19 mouse cellular contexts compared by ENCODE assay signal in the genomic region with DNA sequence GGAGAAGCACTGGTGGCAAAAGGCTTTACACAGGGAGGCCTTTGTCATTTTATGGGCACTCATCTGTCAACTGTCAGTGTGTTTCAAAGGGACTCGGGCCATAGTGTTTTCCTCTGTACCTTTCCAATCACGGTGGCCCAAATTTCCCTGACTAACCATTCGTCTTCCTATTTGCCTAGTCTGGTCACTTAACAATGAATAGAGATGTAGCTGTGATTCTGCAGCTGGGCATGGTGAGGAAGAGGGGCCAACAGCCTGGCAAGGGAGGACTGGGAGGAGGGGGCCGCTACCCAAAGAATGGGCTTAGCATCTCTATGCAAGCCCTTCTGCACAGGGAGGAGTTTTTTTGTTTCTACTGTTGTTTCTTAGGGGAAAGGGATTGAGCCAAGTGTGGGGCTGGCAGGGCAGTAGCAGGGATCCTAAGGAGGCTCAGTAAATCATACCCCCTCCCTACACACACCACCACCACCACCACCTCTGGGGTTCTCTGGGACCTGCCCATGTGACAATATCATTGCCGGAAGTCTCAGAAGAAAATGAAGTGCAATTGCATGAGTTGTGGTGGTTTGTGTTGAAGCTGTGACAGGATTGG.
DNase-seq lines count a peak whose midpoint lies in the region; ATAC-seq lines count a peak whose summit lies in the region.
"Had no signal": no experiment of that assay in that cellular context is flagged by ENCODE, and none has a peak within 500 bp of the region (broad histone marks: within the 10 kb centered on the region; RNA-seq: fewer than 3 reads in every experiment).

No protein-coding gene starts in this region.

- peak; percentile 69; the same call in 1 of the 2 replicates for ATAC-seq in hindbrain, embryonic 16.5 days
- ATAC-seq in hindbrain, embryonic 12.5 days (ENCODE audit: low FRiP score) = no peak; the same call in 1 of the 2 replicates
- ATAC-seq in neural tube, embryonic 13.5 days (ENCODE audit: low read depth) = peak; percentile 79
- no peak for ATAC-seq in megakaryocyte progenitor cell, adult 5-6 weeks (replicated peaks; ENCODE audit: poor library complexity)
- ATAC-seq: activated CD4-positive, CD25-positive, alpha-beta regulatory T cell, adult 4 months; forebrain, embryonic 13.5 days; forebrain, postnatal 0 days; Patski had no signal

- H3K4me2 ChIP-seq in hindbrain, embryonic 16.5 days (ENCODE audit: low read length) = no peak overlapping the region
- H3K4me2 ChIP-seq in hindbrain, embryonic 12.5 days (replicated peaks) = no peak overlapping the region
- H3K4me2 ChIP-seq in neural tube, embryonic 13.5 days = no peak overlapping the region
- H3K4me2 ChIP-seq: forebrain, embryonic 13.5 days; heart, embryonic 12.5 days had no signal

- DNase-seq in heart, adult 11 months = peak; percentile 14
- DNase-seq in heart, postnatal 10 days = no peak
- peak; percentile 9 for DNase-seq in embryo, embryonic 11.5 days (ENCODE audit: low read depth, low spot score)
- DNase-seq in adipocyte (ENCODE audit: low spot score) = no peak
- DNase-seq: adrenal gland, adult 2 months; adrenal gland, postnatal 25 days; forebrain, postnatal 0 days; gastrocnemius, postnatal 14 days; heart, postnatal 36 days; kidney, adult 11 months had no signal

- no peak overlapping the region for H3K27ac ChIP-seq in hindbrain, embryonic 16.5 days (ENCODE audit: low read depth, low read length)
- H3K27ac ChIP-seq in hindbrain, embryonic 12.5 days = no peak overlapping the region
- H3K27ac ChIP-seq in neural tube, embryonic 13.5 days (replicated peaks) = no peak overlapping the region
- H3K27ac ChIP-seq: embryonic facial prominence, embryonic 10.5 days; forebrain, embryonic 13.5 days had no signal

- H3K9me3 ChIP-seq in hindbrain, embryonic 16.5 days (ENCODE audit: control insufficient read depth, low read length) = no peaks in the 10 kb centered on the region
- H3K9me3 ChIP-seq in hindbrain, embryonic 12.5 days (replicated peaks) = no peaks in the 10 kb centered on the region
- no peaks in the 10 kb centered on the region for H3K9me3 ChIP-seq in neural tube, embryonic 13.5 days
- H3K9me3 ChIP-seq: embryonic facial prominence, embryonic 10.5 days; forebrain, embryonic 13.5 days; heart, embryonic 12.5 days had no signal

- intact Hi-C loops in heart, postnatal 10 days (cut with DNase I) = no loop called here

- no peak overlapping the region for H3K9ac ChIP-seq in hindbrain, embryonic 16.5 days (ENCODE audit: low read depth, low read length)
- no peak overlapping the region for H3K9ac ChIP-seq in hindbrain, embryonic 12.5 days
- H3K9ac ChIP-seq in neural tube, embryonic 13.5 days = no peak overlapping the region
- H3K9ac ChIP-seq: forebrain, embryonic 13.5 days; forebrain, postnatal 0 days; heart, embryonic 12.5 days had no signal

- peaks cover 7% of the 10 kb centered on the region for H3K27me3 ChIP-seq in hindbrain, embryonic 16.5 days (replicated peaks; ENCODE audit: control insufficient read depth, insufficient read depth, low read length)
- peaks cover 33% of the 10 kb centered on the region for H3K27me3 ChIP-seq in hindbrain, embryonic 12.5 days
- H3K27me3 ChIP-seq in neural tube, embryonic 13.5 days = peaks cover 87% of the 10 kb centered on the region
- H3K27me3 ChIP-seq: forebrain, embryonic 13.5 days; heart, embryonic 12.5 days had no signal

- no peaks in the 10 kb centered on the region; the same call in 1 of the 2 replicates for H3K4me1 ChIP-seq in hindbrain, embryonic 16.5 days (ENCODE audit: control insufficient read depth, insufficient read depth, low read depth, low read length)
- peaks cover 7% of the 10 kb centered on the region; the same call in 1 of the 2 replicates for H3K4me1 ChIP-seq in hindbrain, embryonic 12.5 days
- H3K4me1 ChIP-seq in neural tube, embryonic 13.5 days (replicated peaks) = peaks cover 13% of the 10 kb centered on the region
- H3K4me1 ChIP-seq: forebrain, embryonic 13.5 days; heart, embryonic 12.5 days had no signal

- H3K4me3 ChIP-seq in hindbrain, embryonic 16.5 days (ENCODE audit: low read length) = no peak overlapping the region
- H3K4me3 ChIP-seq in hindbrain, embryonic 12.5 days = no peak overlapping the region
- no peak overlapping the region for H3K4me3 ChIP-seq in neural tube, embryonic 13.5 days
- H3K4me3 ChIP-seq: embryonic facial prominence, embryonic 10.5 days; forebrain, embryonic 13.5 days; heart, embryonic 12.5 days had no signal

- whole genome bisulfite sequencing in hindbrain, embryonic 16.5 days = 35% methylated on average over 5 of the region's 5 CpGs
- WGBS in hindbrain, embryonic 12.5 days = 46% methylated on average over 5 of the region's 5 CpGs
- 8% methylated on average over 5 of the region's 5 CpGs for WGBS in neural tube, embryonic 13.5 days

- H3K36me3 ChIP-seq in hindbrain, embryonic 16.5 days (ENCODE audit: control insufficient read depth, insufficient read depth, low read length) = no peaks in the 10 kb centered on the region
- H3K36me3 ChIP-seq in hindbrain, embryonic 12.5 days = no peaks in the 10 kb centered on the region
- no peaks in the 10 kb centered on the region for H3K36me3 ChIP-seq in neural tube, embryonic 13.5 days
- H3K36me3 ChIP-seq: embryonic facial prominence, embryonic 10.5 days; heart, embryonic 12.5 days had no signal

Comparison
In these comparisons a context has a peak if more than half of its experiments do, and no peak if none do; other contexts are left out.
1. DNase-seq: peak in heart, adult 11 months (single experiment) and embryo, embryonic 11.5 days (single experiment); none in heart, postnatal 10 days (0 of 2) and adipocyte (single experiment).
2. ATAC-seq: peak in hindbrain, embryonic 16.5 days (single experiment) and neural tube, embryonic 13.5 days (single experiment); none in hindbrain, embryonic 12.5 days (single experiment) and megakaryocyte progenitor cell, adult 5-6 weeks (single experiment).